Mouse (Mus musculus) liver, postnatal 0 days (tissue): ENCODE measurements around the gene Poc1b. TPM values are rescaled to one million over a fixed set of nuclear protein-coding genes. Genes with fewer than 3 reads are reported as not detected.

Experiments
- ATAC-seq: fragments of 200-750 bp; cut with Nextera tagmentation; 2 replicates; pipeline ENCODE4 v1.8.0; 2017; ENCODE audit warnings: mild to moderate bottlenecking, moderate library complexity
- DNase-seq: peaks from one replicate; pipeline ENCODE4 v3.0.0-alpha.2; 2016
- H3K27ac ChIP-seq: fragments of 300-500 bp; sonication (generic); 2 replicates; pipeline ENCODE4 v1.5.1; 2014; ENCODE audit warnings: antibody characterized with exemption, moderate library complexity, mild to moderate bottlenecking, low read depth
- H3K27me3 ChIP-seq: fragments of 300-500 bp; sonication (generic); 2 replicates; pipeline ENCODE4 v1.6.1; 2014; ENCODE audit warnings: low read length, control low read depth, mixed read lengths; ENCODE audit not compliant: insufficient read depth
- H3K36me3 ChIP-seq: fragments of 300-500 bp; sonication (generic); replicated peaks from 2 replicates; pipeline ENCODE4 v1.6.1; 2014; ENCODE audit warnings: mild to moderate bottlenecking, control low read depth, low read length, moderate library complexity, mixed read lengths; ENCODE audit not compliant: insufficient read depth
- H3K4me1 ChIP-seq: fragments of 300-500 bp; sonication (generic); 2 replicates; pipeline ENCODE4 v1.6.1; 2014; ENCODE audit warnings: antibody characterized with exemption, mild to moderate bottlenecking, control low read depth; ENCODE audit not compliant: insufficient read depth
- H3K4me2 ChIP-seq: fragments of 300-500 bp; sonication (generic); 2 replicates; pipeline ENCODE4 v1.6.1; 2014; ENCODE audit warnings: low read depth, mild to moderate bottlenecking, low read length, moderate library complexity, mixed read lengths
- H3K4me3 ChIP-seq: fragments of 300-500 bp; sonication (generic); 2 replicates; pipeline ENCODE4 v1.5.1; 2014; ENCODE audit warnings: low read depth, low read length
- H3K9ac ChIP-seq: fragments of 300-500 bp; sonication (generic); replicated peaks from 2 replicates; pipeline ENCODE4 v1.6.1; 2014; ENCODE audit warnings: mild to moderate bottlenecking, moderate library complexity
- H3K9me3 ChIP-seq: fragments of 300-500 bp; sonication (generic); 2 replicates; pipeline ENCODE4 v1.6.1; 2016; ENCODE audit warnings: mild to moderate bottlenecking, control low read depth, low read length, mixed read lengths
- CTCF ChIP-seq: sonication (generic); IDR thresholded peaks from 2 replicates; pipeline ENCODE4 v1.5.1; 2016; ENCODE audit warnings: antibody characterized with exemption, low read depth
- EP300 ChIP-seq: IDR thresholded peaks from 2 replicates; pipeline ENCODE4 v1.6.1; 2016; ENCODE audit warnings: antibody characterized with exemption, low read depth, mild to moderate bottlenecking
- WGBS: fragments of 180-500 bp; shearing (Covaris S2); extraction: QIAGEN DNeasy Blood & Tissue Kit; methylation state at CpG from one replicate; pipeline ENCODE4 v1.1.7; 2014; ENCODE audit not compliant: insufficient replicate concordance; 5-methylcytosine and 5-hydroxymethylcytosine counted together
- polyA plus RNA-seq: library from polyadenylated mRNA; unstranded; fragments of >200 nt; fragmentation: Nextera tagmentation; extraction: Ambion mirVana; gene quantifications from 2 replicates; pipeline ENCODE4 v1.2.1, GENCODE M21; 2015

Poc1b gene
- polyA plus RNA-seq, 1 experiment from 2014 or later, result 3.9 TPM

GRCm38 (mm10) chr10:99232518-99233227, 125.8 kb downstream of the Poc1b start:
- peak overlapping the region; percentile 96 for H3K27ac ChIP-seq
- TF ChIP-seq EP300 (no peak; the same call in 1 of the 2 replicates), CTCF (no peak)
- H3K27me3 ChIP-seq, result no peaks in the 10 kb centered on the region
- DNase-seq (peak; percentile 44), ATAC-seq (peak; percentile 72)
- no peaks in the 10 kb centered on the region for H3K9me3 ChIP-seq
- H3K4me1 ChIP-seq, result peaks cover 40% of the 10 kb centered on the region
- no peak overlapping the region for H3K4me2 ChIP-seq
- 41% methylated on average over 7 of the region's 7 CpGs for WGBS
- no peaks in the 10 kb centered on the region for H3K36me3 ChIP-seq
- H3K4me3 ChIP-seq, result peak overlapping the region; percentile 36; the same call in 1 of the 2 replicates
- peak overlapping the region; percentile 66; the same call in 1 of the 2 replicates for H3K9ac ChIP-seq

DNA sequence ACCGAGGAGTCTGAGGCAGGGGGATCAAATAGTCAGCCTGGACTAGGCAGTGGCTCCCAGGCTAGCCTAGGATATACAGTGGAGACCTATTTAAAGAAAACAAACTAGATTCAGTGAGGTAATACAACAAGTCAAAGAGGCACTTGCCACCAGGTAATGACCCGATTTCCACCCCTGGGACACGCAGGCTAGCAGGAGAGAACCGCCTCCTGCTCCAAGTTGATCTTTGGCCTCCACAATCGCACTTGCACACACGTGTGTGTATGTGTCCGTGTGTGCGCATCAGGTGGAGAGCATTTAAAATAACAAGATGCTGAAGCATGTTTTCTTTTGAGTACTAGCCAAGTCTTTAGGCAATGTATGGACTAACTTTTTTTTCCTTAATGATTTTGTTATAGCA, 127.5 kb downstream of the Poc1b start:
- H3K9ac ChIP-seq, result peak overlapping the region; percentile 66
- ATAC-seq, result peak; percentile 80

DNA sequence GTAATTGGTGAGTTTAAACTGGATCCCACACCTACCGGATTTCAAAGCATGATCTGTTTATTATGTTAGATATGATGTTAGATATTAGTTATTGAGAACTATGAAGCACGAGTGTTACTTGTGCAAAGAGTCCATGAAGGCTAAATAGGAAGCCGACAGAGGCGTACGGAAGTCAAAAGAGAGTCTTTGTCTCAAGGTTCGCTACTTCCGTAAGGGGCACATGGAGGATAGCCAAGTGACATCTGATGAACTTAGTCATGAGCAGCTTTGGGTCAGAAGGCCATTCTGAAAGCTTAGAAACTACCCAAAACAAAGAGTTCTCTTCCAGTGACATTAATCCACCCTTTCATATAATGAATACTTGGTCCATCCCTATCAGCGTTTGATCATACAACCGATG, 128.2 kb downstream of the Poc1b start:
- Histone ChIP-seq H3K4me1 (peaks cover 19% of the 10 kb centered on the region), H3K36me3 (0 out of 2 replicates have a peak, but pooled peaks cover 3% of the 10 kb centered on the region), H3K4me3 (0 out of 2 replicates have a peak overlapping the region, but pooled peaks have one; percentile 36), H3K4me2 (no peak overlapping the region), H3K9ac (no peak overlapping the region), H3K27ac (peak overlapping the region; percentile 96), H3K9me3 (no peaks in the 10 kb centered on the region), H3K27me3 (no peaks in the 10 kb centered on the region)
- ATAC-seq (no peak), DNase-seq (no peak)
- 75% methylated on average over 9 of the region's 9 CpGs for WGBS
- TF ChIP-seq CTCF, result no peak
- TF ChIP-seq EP300, result no peak

More for the DNA sequence above, 127.5 kb downstream of the Poc1b start:
- H3K4me3 ChIP-seq, result peak overlapping the region; percentile 36
- peak overlapping the region; percentile 96 for H3K27ac ChIP-seq
- 0 out of 2 replicates have a peak, but pooled peaks cover 3% of the 10 kb centered on the region for H3K36me3 ChIP-seq
- H3K4me2 ChIP-seq, result peak overlapping the region; percentile 64
- peak; percentile 41 for DNase-seq
- peaks cover 23% of the 10 kb centered on the region for H3K4me1 ChIP-seq
- WGBS, result 65% methylated on average over 8 of the region's 8 CpGs
- no peaks in the 10 kb centered on the region for H3K9me3 ChIP-seq
- H3K27me3 ChIP-seq, result no peaks in the 10 kb centered on the region
- TF ChIP-seq CTCF, result no peak
- no peak for TF ChIP-seq EP300

DNA sequence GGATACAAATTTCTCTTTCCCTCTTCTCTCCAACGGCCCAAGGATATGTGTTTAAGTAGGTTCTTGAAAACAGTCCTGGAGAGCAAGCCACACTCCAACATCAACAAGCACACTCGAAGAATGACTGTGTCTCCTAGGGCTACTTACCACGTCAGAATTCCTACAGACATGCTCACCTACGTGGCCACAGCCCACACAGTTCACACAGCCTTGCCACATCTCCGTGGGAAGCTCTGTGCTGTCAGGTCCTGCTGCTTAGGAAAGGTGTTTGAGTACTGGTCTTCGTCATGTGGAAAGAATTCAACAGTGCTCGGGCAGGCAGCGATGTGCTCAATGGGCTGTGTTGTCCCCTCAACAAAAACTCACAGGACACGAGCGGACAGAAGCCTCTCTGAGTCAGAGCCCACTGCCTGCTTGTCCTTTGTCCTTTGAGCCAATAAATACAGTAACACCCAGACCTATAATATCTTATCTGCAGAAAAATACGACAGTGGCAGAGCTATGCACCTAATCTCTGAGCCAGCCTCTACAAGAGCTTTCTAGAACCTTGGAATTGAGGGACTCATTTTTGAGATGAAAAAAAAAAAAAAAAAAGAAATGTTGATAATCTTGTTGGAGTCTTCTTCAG, 130.5 kb downstream of the Poc1b start:
- Histone ChIP-seq H3K9me3 (no peaks in the 10 kb centered on the region), H3K4me2 (no peak overlapping the region), H3K27me3 (no peaks in the 10 kb centered on the region), H3K36me3 (0 out of 2 replicates have a peak, but pooled peaks cover 3% of the 10 kb centered on the region), H3K4me1 (peaks cover 28% of the 10 kb centered on the region), H3K4me3 (no peak overlapping the region), H3K9ac (0 out of 2 replicates have a peak overlapping the region, but pooled peaks have one; percentile 16), H3K27ac (0 out of 2 replicates have a peak overlapping the region, but pooled peaks have one; percentile 16)
- 63% methylated on average over 11 of the region's 11 CpGs for WGBS
- DNase-seq, result no peak
- TF ChIP-seq CTCF, result no peak
- no peak for TF ChIP-seq EP300
- ATAC-seq, result no peak

- H3K27me3 ChIP-seq, result no peaks in the 10 kb centered on the region
- no peak for DNase-seq
- H3K4me1 ChIP-seq, result peaks cover 26% of the 10 kb centered on the region
- H3K36me3 ChIP-seq, result 0 out of 2 replicates have a peak, but pooled peaks cover 3% of the 10 kb centered on the region
- no peak overlapping the region for H3K27ac ChIP-seq
- no peak overlapping the region for H3K4me2 ChIP-seq
- H3K9ac ChIP-seq, result no peak overlapping the region
- H3K4me3 ChIP-seq, result no peak overlapping the region
- ATAC-seq, result no peak
- 86% methylated on average over 11 of the region's 11 CpGs for WGBS
- no peak for TF ChIP-seq EP300
- TF ChIP-seq CTCF, result no peak
- H3K9me3 ChIP-seq, result no peaks in the 10 kb centered on the region
Observed at GRCm38 (mm10) chr10:99238537-99238936, 131.7 kb downstream of the Poc1b start.

DNA sequence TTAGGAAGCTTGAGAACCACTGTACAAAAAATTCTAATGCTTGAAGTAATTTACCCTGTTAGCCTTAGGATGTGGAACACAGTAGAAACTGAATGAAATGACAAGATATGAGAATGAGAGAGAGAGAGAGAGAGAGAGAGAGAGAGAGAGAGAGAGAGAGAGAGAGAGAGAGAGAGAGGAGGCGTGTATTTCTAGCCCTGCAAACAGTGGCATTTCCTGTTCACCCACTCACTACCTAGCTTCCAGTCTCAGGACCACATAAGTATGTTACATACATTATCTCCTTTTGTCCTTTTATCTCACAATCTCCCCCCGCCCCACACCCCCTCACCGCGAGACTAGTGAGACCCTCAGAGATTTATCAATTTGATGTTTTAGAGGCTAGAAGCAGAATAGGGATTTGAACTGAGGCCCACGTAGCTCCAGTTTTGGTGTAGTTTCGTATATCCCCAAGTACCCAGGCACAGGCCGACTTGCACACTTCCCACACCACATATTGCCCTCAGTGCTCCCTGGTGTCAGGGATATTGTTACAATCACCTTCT, 134.5 kb downstream of the Poc1b start:
- Histone ChIP-seq H3K27ac (peak overlapping the region; percentile 62), H3K9me3 (no peaks in the 10 kb centered on the region), H3K4me3 (no peak overlapping the region), H3K4me2 (peak overlapping the region; percentile 38), H3K9ac (no peak overlapping the region), H3K27me3 (no peaks in the 10 kb centered on the region), H3K4me1 (peaks cover 25% of the 10 kb centered on the region), H3K36me3 (0 out of 2 replicates have a peak, but pooled peaks cover 3% of the 10 kb centered on the region)
- 66% methylated on average over 7 of the region's 7 CpGs for WGBS
- TF ChIP-seq EP300 (no peak), CTCF (no peak)
- 0 out of 2 replicates have a peak, but pooled peaks have one; percentile 4 for ATAC-seq
- no peak for DNase-seq
